Mouse (Mus musculus) embryo, embryonic 10.5 days (tissue): Measurements from ENCODE around the gene Sigirr.

Experiments used
- DNase-seq: peaks from one replicate; pipeline ENCODE4 v3.0.0-alpha.2; 2015; ENCODE audit warnings: low spot score

Gene Sigirr

GRCm38 (mm10) chr7:141096649-141097056 lies 3.7 kb downstream of the Sigirr start:
- no peak for DNase-seq

GRCm38 (mm10) chr7:141096021-141096420 lies 4.4 kb downstream of the Sigirr start:
- DNase-seq = no peak

DNA sequence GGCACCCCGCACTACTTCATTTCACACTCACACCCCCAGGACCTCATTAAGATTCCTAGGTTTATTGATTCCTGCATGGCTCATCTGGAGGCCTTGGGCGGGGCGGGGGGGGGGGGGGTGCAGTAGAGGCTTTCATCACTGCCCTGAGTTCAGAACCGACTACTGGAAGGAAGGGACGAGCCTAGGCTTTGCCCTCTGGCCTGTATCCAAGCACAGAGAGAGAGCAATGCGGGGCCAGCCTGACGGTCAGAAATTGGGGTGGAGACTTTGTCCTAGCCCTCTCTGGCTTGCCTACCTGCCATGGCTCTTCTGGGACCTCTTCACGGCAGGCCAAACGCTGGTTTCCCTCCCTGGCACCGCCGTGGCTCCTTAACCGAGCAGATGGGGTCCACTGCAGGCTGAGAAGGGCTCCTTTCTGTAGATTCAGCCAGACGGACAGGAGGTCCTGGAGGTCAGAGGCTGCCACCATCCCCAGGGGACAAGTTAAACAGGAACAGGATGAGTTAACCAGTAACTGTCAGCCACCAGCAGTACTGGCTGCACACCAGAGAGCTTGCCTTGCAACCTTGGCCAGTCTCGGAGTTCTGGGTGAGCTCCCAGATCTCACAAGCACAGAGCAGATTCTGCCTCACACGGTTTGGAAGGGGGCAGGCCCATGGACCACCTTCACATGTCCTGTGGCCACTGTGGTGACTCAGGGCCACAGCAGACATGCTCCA lies 5.7 kb downstream of the Sigirr start:
- no peak for DNase-seq

- no peak for DNase-seq
Observed at GRCm38 (mm10) chr7:141093950-141094349, 6.4 kb downstream of the Sigirr start.

DNA sequence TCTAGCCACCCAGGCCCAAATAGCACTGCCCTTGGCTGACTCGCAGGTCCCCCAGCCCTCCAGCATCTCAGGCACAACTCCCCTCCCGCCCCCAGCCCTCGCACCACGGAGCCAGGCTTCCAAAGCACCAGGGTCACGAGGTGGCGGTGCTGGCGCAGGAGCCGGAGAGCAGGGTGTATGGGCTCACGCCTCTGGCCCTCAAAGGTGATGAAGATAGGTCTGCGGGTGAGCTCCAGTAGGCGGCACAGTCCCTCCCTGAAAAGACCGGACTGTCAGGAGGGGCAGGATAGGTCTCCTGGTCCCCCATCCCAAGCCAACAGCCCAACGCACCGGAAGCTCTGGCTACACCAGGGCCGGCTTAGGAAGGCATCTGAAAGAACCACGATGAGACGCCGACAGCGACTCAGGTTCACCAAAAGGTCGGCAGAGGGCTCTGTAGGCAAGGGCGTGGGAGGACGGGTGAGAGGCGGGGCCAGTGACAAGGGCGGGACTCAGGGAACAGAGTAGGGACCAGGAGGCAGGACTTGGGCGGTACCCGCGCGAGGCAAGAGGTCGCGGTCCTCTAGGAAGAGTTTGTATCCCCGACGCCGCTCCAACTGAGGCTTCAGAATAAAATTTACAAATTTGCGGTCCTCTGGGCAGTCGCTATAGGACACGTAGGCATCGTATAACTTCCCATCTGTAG lies 8.2 kb downstream of the Sigirr start:
- DNase-seq = peak; percentile 93

DNA sequence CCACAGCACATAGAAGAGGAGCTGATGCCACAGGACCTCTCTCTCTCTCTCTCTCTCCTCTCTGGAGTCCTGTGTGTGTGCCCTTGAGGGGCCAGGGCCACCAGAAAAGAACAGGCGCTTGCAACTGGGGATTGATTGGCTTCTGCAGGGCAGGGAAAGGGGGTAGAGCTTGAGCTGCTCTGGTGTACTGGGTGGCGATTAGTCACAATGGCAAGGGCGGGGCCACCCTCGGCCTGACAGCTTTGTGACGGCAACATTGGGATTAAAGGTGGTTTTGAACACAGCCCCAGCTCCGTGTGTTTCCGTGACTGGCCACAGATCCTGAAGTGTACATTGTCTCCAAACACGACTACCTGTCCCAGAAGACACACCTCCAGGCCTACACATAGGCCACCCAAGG lies 10.1 kb downstream of the Sigirr start:
- DNase-seq = no peak

DNA sequence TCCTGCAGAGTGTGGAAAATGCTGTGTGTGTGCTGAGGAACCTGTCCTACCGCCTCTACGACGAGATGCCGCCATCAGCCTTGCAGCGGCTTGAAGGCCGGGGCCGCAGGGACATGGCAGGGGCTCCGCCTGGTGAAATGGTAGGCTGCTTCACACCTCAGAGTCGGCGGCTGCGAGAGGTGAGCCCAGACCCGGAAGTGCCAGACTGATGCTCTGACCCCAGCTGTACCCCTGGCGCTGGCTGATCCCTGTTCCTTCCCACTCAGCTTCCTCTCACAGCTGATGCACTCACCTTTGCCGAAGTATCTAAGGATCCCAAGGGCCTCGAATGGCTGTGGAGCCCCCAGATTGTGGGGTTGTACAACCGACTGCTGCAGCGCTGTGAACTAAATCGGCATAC lies 11.9 kb downstream of the Sigirr start:
- no peak for DNase-seq

- DNase-seq = peak; percentile 33
Observed at GRCm38 (mm10) chr7:141087894-141088293, 12.5 kb downstream of the Sigirr start.

DNA sequence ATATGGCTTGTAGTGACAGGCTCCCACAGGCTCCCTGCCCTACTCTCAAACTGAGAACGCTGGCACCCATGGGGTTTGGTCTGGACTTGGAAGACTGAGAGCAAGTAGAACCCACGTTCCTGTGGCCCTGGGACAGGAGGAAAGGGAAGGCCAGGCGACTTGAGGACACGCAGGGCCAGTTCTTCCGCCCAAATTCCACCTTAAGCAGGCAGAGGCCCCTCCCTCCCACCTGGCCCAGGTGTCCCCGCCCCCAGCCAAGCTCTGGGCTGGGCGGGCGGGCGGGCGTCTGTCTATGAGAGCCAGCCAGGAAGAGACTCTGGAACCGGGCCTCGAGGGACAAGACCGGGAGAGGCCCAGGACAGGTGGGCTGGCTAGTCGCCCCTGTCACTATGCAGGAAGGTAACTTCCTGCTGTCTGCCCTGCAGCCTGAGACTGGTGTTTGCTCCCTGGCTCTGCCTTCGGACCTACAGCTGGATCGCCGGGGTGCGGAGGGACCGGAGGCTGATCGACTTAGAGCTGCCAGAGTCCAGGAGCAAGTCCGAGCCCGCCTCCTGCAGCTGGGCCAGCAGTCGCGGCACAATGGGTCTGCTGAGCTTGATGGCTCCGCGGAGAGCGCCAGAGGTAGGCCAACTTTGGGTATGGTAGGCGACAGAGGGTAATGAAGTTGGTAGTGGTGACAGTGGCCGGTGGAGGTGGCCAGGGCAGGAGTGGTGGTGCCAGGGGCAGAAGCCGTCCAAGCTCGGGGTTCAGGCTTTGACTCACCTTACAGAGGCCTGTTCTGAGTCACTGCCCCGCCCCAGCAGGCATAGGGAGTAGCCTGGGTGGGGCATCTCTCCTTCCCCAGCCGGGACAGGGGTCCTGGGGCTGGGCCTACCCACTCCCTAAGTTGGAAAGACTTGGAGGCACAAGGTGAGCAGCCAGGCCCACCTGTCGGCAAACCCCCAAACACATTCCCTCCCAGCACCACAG lies 20.6 kb downstream of the Sigirr start:
- no peak for DNase-seq

GRCm38 (mm10) chr7:141078876-141079275 lies 21.5 kb downstream of the Sigirr start:
- no peak for DNase-seq

DNA sequence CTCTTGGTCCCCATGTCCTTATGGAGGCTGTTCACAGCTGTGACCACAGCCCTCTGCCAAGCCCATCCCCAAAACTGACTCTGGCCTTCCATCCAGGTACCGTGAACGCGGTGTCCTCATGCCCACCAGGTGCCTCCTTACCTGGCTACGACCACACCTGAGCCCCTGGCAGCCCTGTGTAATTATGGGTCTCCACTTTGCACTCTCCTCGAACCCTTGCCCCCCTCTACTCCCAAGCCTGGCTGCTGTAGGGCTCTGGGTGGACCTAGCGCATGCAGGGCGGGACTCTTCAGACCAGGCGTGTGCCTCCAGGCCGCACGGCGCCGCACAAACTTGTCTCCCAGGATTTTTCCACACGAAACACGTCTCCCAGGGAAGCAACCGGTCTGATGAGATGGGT lies 22.5 kb downstream of the Sigirr start, which contains the start of gene Pkp3:
Gene Pkp3 (plus strand): TSS at position 378 of the 400 bp plus-strand sequence.
- no peak for DNase-seq

DNA sequence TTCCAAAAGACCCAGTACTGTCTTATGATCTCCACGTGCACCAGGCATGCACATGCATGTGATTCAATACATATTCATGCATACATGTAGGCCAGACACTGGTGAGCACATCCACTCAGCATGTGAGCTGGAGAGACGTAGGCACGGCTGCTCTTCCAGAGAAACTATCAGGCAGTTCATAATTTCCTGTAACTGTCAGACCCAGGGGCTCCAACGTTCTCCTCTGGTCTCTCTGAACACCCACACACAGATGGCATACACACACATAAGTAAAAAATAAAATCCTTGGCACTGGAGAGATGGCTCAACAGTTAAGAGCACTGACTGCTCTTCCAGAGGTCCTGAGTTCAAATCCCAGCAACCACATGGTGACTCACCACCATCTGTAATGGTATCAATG lies 26.6 kb downstream of the Sigirr start:
- DNase-seq = no peak

- DNase-seq = peak; percentile 25
Observed at GRCm38 (mm10) chr7:141072017-141072745, 28.2 kb downstream of the Sigirr start.

GRCm38 (mm10) chr7:141070058-141070862 lies 30.1 kb downstream of the Sigirr start:
- DNase-seq = peak; percentile 94

GRCm38 (mm10) chr7:141068351-141068750 lies 32.0 kb downstream of the Sigirr start:
- DNase-seq = no peak

- DNase-seq = no peak
Observed at GRCm38 (mm10) chr7:141064576-141064975, 35.8 kb downstream of the Sigirr start.

DNA sequence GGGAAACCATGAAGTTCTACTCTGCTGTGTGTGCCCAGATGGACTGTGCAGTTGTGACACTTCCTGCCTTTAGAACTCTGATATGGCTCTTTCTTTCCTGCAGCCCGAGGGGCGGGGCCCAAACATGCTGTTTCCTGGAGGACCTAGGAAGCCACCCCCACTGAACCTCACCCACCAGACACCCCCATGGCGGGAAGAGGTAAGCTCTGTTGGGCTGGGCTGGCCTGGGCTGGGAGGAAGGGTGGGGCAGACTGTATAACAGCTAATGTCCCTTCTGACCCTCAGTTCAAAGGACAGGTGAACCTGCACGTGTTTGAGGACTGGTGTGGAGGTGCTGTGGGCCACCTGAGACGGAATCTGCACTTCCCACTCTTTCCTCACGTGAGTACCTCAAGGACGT lies 36.2 kb downstream of the Sigirr start:
- DNase-seq = no peak

GRCm38 (mm10) chr7:141063353-141063752 lies 37.0 kb downstream of the Sigirr start:
- no peak for DNase-seq

GRCm38 (mm10) chr7:141062525-141062924 lies 37.8 kb downstream of the Sigirr start:
- DNase-seq = no peak

DNA sequence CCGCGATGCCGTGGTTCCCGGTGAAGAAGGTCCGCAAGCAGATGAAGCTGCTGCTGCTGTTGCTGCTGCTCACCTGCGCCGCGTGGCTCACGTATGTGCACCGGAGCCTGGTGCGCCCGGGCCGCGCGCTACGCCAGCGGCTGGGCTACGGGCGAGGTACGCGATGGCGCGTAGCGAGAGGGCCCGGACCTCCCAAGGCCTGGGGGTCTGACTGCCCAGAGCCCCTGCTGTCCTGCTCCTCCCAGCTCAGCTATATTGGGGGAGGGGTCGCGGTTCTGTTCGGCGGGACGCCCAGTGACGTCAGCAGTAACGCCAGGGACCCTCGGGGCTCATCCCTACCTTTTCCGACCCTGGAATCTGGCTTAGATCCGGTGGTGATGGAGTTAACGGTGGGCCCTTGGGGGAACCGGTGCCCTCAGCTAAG lies 39.1 kb downstream of the Sigirr start:
- peak; percentile 62 for DNase-seq
